Mouse (Mus musculus) embryo, embryonic 11.5 days (tissue): ENCODE data around the gene Zfp64.
"Not testable (repeated sequence)": the region's sequence is repeated elsewhere in the genome, so short reads cannot be mapped to it uniquely, and the experiment has no call there.

Experiments
- DNase-seq: peaks from one replicate; pipeline ENCODE4 v3.0.0-alpha.2; 2012; ENCODE audit warnings: low read depth, low spot score

The Zfp64 gene

GRCm38 (mm10) chr2:168895531-168895930 is 59.9 kb downstream of the Zfp64 start:
- no peak for DNase-seq

GRCm38 (mm10) chr2:168894738-168895137 is 60.6 kb downstream of the Zfp64 start:
- DNase-seq: no peak

GRCm38 (mm10) chr2:168892057-168892456 is 63.3 kb downstream of the Zfp64 start:
- DNase-seq: no peak

- no peak for DNase-seq
Measured at GRCm38 (mm10) chr2:168884641-168885040, 70.7 kb downstream of the Zfp64 start.

- no peak for DNase-seq
Measured at GRCm38 (mm10) chr2:168882997-168883396, 72.4 kb downstream of the Zfp64 start.

GRCm38 (mm10) chr2:168881927-168882326 is 73.5 kb downstream of the Zfp64 start:
- DNase-seq: no peak

- DNase-seq: no peak
Measured at GRCm38 (mm10) chr2:168879573-168879972, 75.8 kb downstream of the Zfp64 start.

- no peak for DNase-seq
Measured at GRCm38 (mm10) chr2:168878708-168879107, 76.7 kb downstream of the Zfp64 start.

GRCm38 (mm10) chr2:168878158-168878557 is 77.2 kb downstream of the Zfp64 start:
- DNase-seq: no peak

GRCm38 (mm10) chr2:168876631-168877030 is 78.8 kb downstream of the Zfp64 start:
- no peak for DNase-seq

GRCm38 (mm10) chr2:168874498-168874897 is 80.9 kb downstream of the Zfp64 start:
- DNase-seq: no peak

GRCm38 (mm10) chr2:168871767-168872511 is 83.4 kb downstream of the Zfp64 start:
- peak; percentile 37 for DNase-seq

- DNase-seq: no peak
Measured at GRCm38 (mm10) chr2:168870480-168870879, 84.9 kb downstream of the Zfp64 start.

GRCm38 (mm10) chr2:168866942-168867341 is 88.4 kb downstream of the Zfp64 start:
- DNase-seq: no peak

GRCm38 (mm10) chr2:168866436-168866835 is 89.0 kb downstream of the Zfp64 start:
- DNase-seq: no peak

GRCm38 (mm10) chr2:168864905-168865304 is 90.5 kb downstream of the Zfp64 start:
- DNase-seq: no peak

GRCm38 (mm10) chr2:168862694-168863093 is 92.7 kb downstream of the Zfp64 start:
- DNase-seq: no peak

GRCm38 (mm10) chr2:168860922-168861740 is 94.3 kb downstream of the Zfp64 start:
- DNase-seq: no peak

- no peak for DNase-seq
Measured at GRCm38 (mm10) chr2:168860032-168860691, 95.2 kb downstream of the Zfp64 start.

- DNase-seq: no peak
Measured at GRCm38 (mm10) chr2:168856638-168857037, 98.7 kb downstream of the Zfp64 start.

GRCm38 (mm10) chr2:168854777-168855176 is 100.6 kb downstream of the Zfp64 start:
- DNase-seq: no peak

- not testable (repeated sequence) for DNase-seq
Measured at GRCm38 (mm10) chr2:168853869-168854268, 101.5 kb downstream of the Zfp64 start.
